Mouse (Mus musculus): ENCODE results near the gene Usp50.

Usp50 gene

GRCm38 (mm10) chr2:126783370-126783769 is at the start of gene Usp50:
Usp50 (minus strand) TSS chr2:126783470.
- DNase-seq: no peak

- no peak for DNase-seq
Measured at GRCm38 (mm10) chr2:126817414-126817813, 34.1 kb upstream of the Usp50 start.

- DNase-seq: no peak
Measured at GRCm38 (mm10) chr2:126816644-126817347, 33.5 kb upstream of the Usp50 start.

- DNase-seq: peak; percentile 30
Measured at GRCm38 (mm10) chr2:126815822-126816221, 32.6 kb upstream of the Usp50 start.

- no peak for DNase-seq
Measured at GRCm38 (mm10) chr2:126801980-126802379, 18.7 kb upstream of the Usp50 start.

GRCm38 (mm10) chr2:126798455-126798854 is 15.2 kb upstream of the Usp50 start:
- no peak for DNase-seq

GRCm38 (mm10) chr2:126795708-126796107 is 12.4 kb upstream of the Usp50 start:
- no peak for DNase-seq

GRCm38 (mm10) chr2:126792611-126793010 is 9.3 kb upstream of the Usp50 start:
- no peak for DNase-seq

- no peak for DNase-seq
Measured at GRCm38 (mm10) chr2:126787721-126788342, 4.6 kb upstream of the Usp50 start.

GRCm38 (mm10) chr2:126782433-126782832 is 837 bp downstream of the Usp50 start:
- DNase-seq: no peak

GRCm38 (mm10) chr2:126781478-126781877 is 1.8 kb downstream of the Usp50 start:
- DNase-seq: no peak

GRCm38 (mm10) chr2:126780286-126780685 is 3.0 kb downstream of the Usp50 start:
- no peak for DNase-seq

GRCm38 (mm10) chr2:126778806-126779205 is 4.5 kb downstream of the Usp50 start:
- no peak for DNase-seq

GRCm38 (mm10) chr2:126776416-126776815 is 6.9 kb downstream of the Usp50 start:
- no peak for DNase-seq

- no peak for DNase-seq
Measured at GRCm38 (mm10) chr2:126775951-126776350, 7.3 kb downstream of the Usp50 start.

- no peak for DNase-seq
Measured at GRCm38 (mm10) chr2:126772217-126772616, 11.1 kb downstream of the Usp50 start.

- no peak for DNase-seq
Measured at GRCm38 (mm10) chr2:126769431-126770181, 13.7 kb downstream of the Usp50 start.

GRCm38 (mm10) chr2:126768194-126768593 is 15.1 kb downstream of the Usp50 start:
- DNase-seq: no peak

- no peak for DNase-seq
Measured at GRCm38 (mm10) chr2:126767599-126767998, 15.7 kb downstream of the Usp50 start.

- no peak for DNase-seq
Measured at GRCm38 (mm10) chr2:126765867-126766582, 17.2 kb downstream of the Usp50 start.

GRCm38 (mm10) chr2:126759351-126759750 is 23.9 kb downstream of the Usp50 start:
- DNase-seq: no peak

GRCm38 (mm10) chr2:126755664-126756063 is 27.6 kb downstream of the Usp50 start:
- DNase-seq: no peak

GRCm38 (mm10) chr2:126743389-126743788 is 39.9 kb downstream of the Usp50 start:
- DNase-seq: no peak

All from liver (tissue).